Mouse (Mus musculus): ENCODE measurements at regions not wholly inside any gene's neighbourhood (a gene's known extent, or its start where the extent isn't known, plus 50 kb on each side); places are given as distances from the start of the nearest gene placed in this dataset.

DNA sequence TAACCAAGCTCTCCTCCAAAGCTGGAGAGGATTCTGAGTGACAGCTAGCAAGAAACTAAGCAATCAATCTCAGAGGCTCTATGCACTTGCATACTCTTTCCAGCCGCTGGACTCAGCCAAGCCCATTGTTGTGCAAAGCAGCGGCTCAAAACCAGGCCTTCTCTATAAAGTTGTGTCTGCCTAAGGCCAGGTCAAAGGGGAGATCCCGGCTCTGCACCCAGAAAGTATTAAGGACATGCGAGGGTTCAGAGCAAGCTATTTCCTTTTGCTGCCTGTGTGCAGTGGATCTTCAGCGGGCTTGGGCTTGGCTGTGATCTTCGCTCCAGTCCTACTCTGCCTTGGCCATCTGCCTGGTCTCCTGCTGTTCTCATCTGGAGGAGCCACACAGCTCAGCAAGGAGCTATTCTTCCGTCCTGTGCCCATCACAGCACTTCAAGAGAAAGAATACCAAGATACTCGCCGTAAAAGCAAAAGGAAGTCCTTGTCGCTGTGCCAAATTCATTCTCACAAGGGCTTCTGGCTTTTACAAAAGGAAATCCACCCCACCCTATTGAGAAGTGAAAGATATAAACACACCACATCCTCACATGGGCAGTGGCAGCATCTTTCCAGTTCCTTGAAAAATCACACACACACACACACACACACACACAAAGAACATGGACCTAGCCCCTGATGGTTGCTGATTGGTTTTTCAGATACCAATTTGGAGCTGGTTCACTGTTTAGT lies 646.6 kb downstream of the Adgrl2 start:
- no peak for ATAC-seq (ENCODE audit: insufficient number of reproducible peaks, low FRiP score, low TSS enrichment, low read depth)
- peak; percentile 42 for DNase-seq (ENCODE audit: low spot score)
- Histone ChIP-seq H3K27ac (replicated peaks; ENCODE audit: low read depth, low read length) (no peak overlapping the region), H3K9me3 (ENCODE audit: control insufficient read depth, low read length) (no peaks in the 10 kb centered on the region), H3K27me3 (ENCODE audit: control insufficient read depth, insufficient read depth, low read length) (no peaks in the 10 kb centered on the region), H3K4me3 (ENCODE audit: low read depth, low read length) (no peak overlapping the region), H3K9ac (ENCODE audit: low read length) (0 out of 2 replicates have a peak overlapping the region, but pooled peaks have one; percentile 7), H3K4me2 (ENCODE audit: low read depth, severe bottlenecking) (no peak overlapping the region), H3K36me3 (ENCODE audit: control insufficient read depth, insufficient read depth, low read length) (no peaks in the 10 kb centered on the region), H3K4me1 (ENCODE audit: control insufficient read depth, insufficient read depth, low read length) (peaks cover 8% of the 10 kb centered on the region; the same call in 1 of the 2 replicates)
- WGBS, result 22% methylated on average over 10 of the region's 10 CpGs

- no peak for DNase-seq (ENCODE audit: low spot score)
- Histone ChIP-seq H3K4me2 (ENCODE audit: low read depth, severe bottlenecking) (no peak overlapping the region), H3K9me3 (ENCODE audit: control insufficient read depth, low read length) (no peaks in the 10 kb centered on the region), H3K4me3 (ENCODE audit: low read depth, low read length) (no peak overlapping the region), H3K36me3 (ENCODE audit: control insufficient read depth, insufficient read depth, low read length) (no peaks in the 10 kb centered on the region), H3K9ac (ENCODE audit: low read length) (no peak overlapping the region), H3K4me1 (ENCODE audit: control insufficient read depth, insufficient read depth, low read length) (peaks cover 8% of the 10 kb centered on the region; the same call in 1 of the 2 replicates), H3K27ac (replicated peaks; ENCODE audit: low read depth, low read length) (no peak overlapping the region), H3K27me3 (ENCODE audit: control insufficient read depth, insufficient read depth, low read length) (no peaks in the 10 kb centered on the region)
- WGBS, result 4% methylated on average over 3 of the region's 3 CpGs
- ATAC-seq (ENCODE audit: insufficient number of reproducible peaks, low FRiP score, low TSS enrichment, low read depth), result 0 out of 2 replicates have a peak, but pooled peaks have one; percentile 44
Observed at GRCm38 (mm10) chr3:148343256-148343632, 647.1 kb downstream of the Adgrl2 start.

DNA sequence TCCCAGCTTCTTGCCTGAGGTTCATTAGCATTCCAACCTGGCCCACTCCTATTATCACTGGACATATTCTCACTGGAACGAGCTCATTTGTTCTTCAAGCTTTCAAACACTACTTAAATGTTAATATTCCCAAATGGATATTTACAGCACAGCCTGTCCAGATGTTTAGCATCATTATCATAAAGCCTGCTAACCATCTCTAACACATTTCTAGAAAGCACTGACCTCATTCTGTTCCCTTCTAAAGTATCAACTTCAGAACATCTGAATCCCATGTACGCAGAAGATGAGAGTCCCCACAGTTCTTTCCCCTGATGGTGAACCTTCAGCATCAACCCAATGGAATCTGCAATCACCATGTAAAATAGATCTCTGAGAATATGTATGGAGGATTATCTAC lies 651.1 kb downstream of the Adgrl2 start:
- ATAC-seq (ENCODE audit: insufficient number of reproducible peaks, low FRiP score, low TSS enrichment, low read depth) (no peak), DNase-seq (ENCODE audit: low spot score) (no peak)
- 87% methylated on average over 2 of the region's 2 CpGs for WGBS

DNA sequence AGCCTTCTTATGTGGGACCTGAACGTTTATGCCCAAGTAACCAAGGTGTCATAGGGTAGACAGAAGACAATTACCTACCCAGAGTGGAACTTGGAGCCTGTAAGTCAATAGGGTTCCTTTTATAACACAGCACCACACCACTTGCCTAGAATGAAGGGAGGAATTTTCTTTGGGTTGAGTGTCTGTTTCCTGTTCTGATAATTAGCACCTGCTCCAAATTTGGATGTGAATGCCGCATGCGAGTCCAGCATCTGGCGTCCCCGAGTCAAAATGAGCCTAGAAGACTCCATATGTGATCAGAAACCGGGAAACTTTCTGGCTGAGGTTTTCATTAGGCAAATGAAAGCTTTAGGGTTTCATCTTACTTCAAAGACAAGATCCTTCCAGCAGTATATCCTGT lies 653.7 kb downstream of the Adgrl2 start:
- H3K4me1 ChIP-seq (ENCODE audit: control insufficient read depth, insufficient read depth, low read length), result peaks cover 9% of the 10 kb centered on the region; the same call in 1 of the 2 replicates
- no peak overlapping the region for H3K9ac ChIP-seq (ENCODE audit: low read length)
- 0 out of 2 replicates have a peak, but pooled peaks have one; percentile 17 for ATAC-seq (ENCODE audit: insufficient number of reproducible peaks, low FRiP score, low TSS enrichment, low read depth)
- DNase-seq (ENCODE audit: low spot score), result peak; percentile 61
- H3K27ac ChIP-seq (replicated peaks; ENCODE audit: low read depth, low read length), result 0 out of 2 replicates have a peak overlapping the region, but pooled peaks have one; percentile 32
- H3K4me3 ChIP-seq (ENCODE audit: low read depth, low read length), result no peak overlapping the region
- WGBS, result 9% methylated on average over 6 of the region's 6 CpGs
- no peaks in the 10 kb centered on the region for H3K9me3 ChIP-seq (ENCODE audit: control insufficient read depth, low read length)
- no peaks in the 10 kb centered on the region for H3K27me3 ChIP-seq (ENCODE audit: control insufficient read depth, insufficient read depth, low read length)
- H3K36me3 ChIP-seq (ENCODE audit: control insufficient read depth, insufficient read depth, low read length), result no peaks in the 10 kb centered on the region
- H3K4me2 ChIP-seq (ENCODE audit: low read depth, severe bottlenecking), result peak overlapping the region; percentile 7; the same call in 1 of the 2 replicates

More for the DNA sequence above, 651.1 kb downstream of the Adgrl2 start:
- Histone ChIP-seq H3K27ac (replicated peaks; ENCODE audit: low read depth, low read length) (no peak overlapping the region), H3K9me3 (ENCODE audit: control insufficient read depth, low read length) (no peaks in the 10 kb centered on the region), H3K27me3 (ENCODE audit: control insufficient read depth, insufficient read depth, low read length) (no peaks in the 10 kb centered on the region), H3K4me3 (ENCODE audit: low read depth, low read length) (no peak overlapping the region), H3K4me2 (ENCODE audit: low read depth, severe bottlenecking) (no peak overlapping the region), H3K9ac (ENCODE audit: low read length) (no peak overlapping the region), H3K4me1 (ENCODE audit: control insufficient read depth, insufficient read depth, low read length) (peaks cover 17% of the 10 kb centered on the region; the same call in 1 of the 2 replicates), H3K36me3 (ENCODE audit: control insufficient read depth, insufficient read depth, low read length) (no peaks in the 10 kb centered on the region)

- WGBS, result 16% methylated on average over 15 of the region's 15 CpGs
- H3K27ac ChIP-seq (replicated peaks; ENCODE audit: low read depth, low read length), result peak overlapping the region; percentile 32; the same call in 1 of the 2 replicates
- H3K4me1 ChIP-seq (ENCODE audit: control insufficient read depth, insufficient read depth, low read length), result peaks cover 9% of the 10 kb centered on the region; the same call in 1 of the 2 replicates
- no peaks in the 10 kb centered on the region for H3K36me3 ChIP-seq (ENCODE audit: control insufficient read depth, insufficient read depth, low read length)
- H3K4me3 ChIP-seq (ENCODE audit: low read depth, low read length), result no peak overlapping the region
- H3K4me2 ChIP-seq (ENCODE audit: low read depth, severe bottlenecking), result peak overlapping the region; percentile 7; the same call in 1 of the 2 replicates
- no peak for ATAC-seq (ENCODE audit: insufficient number of reproducible peaks, low FRiP score, low TSS enrichment, low read depth)
- peak; percentile 64 for DNase-seq (ENCODE audit: low spot score)
- no peaks in the 10 kb centered on the region for H3K27me3 ChIP-seq (ENCODE audit: control insufficient read depth, insufficient read depth, low read length)
- no peaks in the 10 kb centered on the region for H3K9me3 ChIP-seq (ENCODE audit: control insufficient read depth, low read length)
- H3K9ac ChIP-seq (ENCODE audit: low read length), result 0 out of 2 replicates have a peak overlapping the region, but pooled peaks have one; percentile 23
Observed at GRCm38 (mm10) chr3:148336091-148336511, 654.3 kb downstream of the Adgrl2 start.

DNA sequence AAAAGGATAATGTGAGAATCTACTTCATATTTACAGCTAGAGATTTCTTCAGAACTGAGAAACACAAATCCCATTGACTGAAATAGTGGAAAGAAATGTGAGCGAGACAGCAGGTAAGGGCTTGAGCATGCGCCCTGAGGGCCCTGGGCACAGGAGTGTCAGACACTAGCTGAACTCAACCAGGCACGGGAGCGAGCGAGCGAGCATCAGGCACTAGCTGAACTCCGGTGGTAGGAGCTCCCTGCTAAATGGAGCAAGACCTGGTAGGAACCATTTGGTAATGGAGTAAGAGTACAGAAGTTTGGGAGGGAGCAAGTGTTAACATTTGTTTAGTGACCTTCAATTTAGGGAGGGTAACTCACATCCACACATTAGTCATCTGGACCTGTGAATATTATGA lies 654.7 kb downstream of the Adgrl2 start:
- Histone ChIP-seq H3K4me3 (ENCODE audit: low read depth, low read length) (no peak overlapping the region), H3K4me2 (ENCODE audit: low read depth, severe bottlenecking) (no peak overlapping the region), H3K4me1 (ENCODE audit: control insufficient read depth, insufficient read depth, low read length) (peaks cover 9% of the 10 kb centered on the region; the same call in 1 of the 2 replicates), H3K9me3 (ENCODE audit: control insufficient read depth, low read length) (no peaks in the 10 kb centered on the region), H3K27ac (replicated peaks; ENCODE audit: low read depth, low read length) (peak overlapping the region; percentile 32), H3K36me3 (ENCODE audit: control insufficient read depth, insufficient read depth, low read length) (no peaks in the 10 kb centered on the region), H3K9ac (ENCODE audit: low read length) (no peak overlapping the region), H3K27me3 (ENCODE audit: control insufficient read depth, insufficient read depth, low read length) (no peaks in the 10 kb centered on the region)
- DNase-seq (ENCODE audit: low spot score) (peak; percentile 42), ATAC-seq (ENCODE audit: insufficient number of reproducible peaks, low FRiP score, low TSS enrichment, low read depth) (no peak)
- 64% methylated on average over 7 of the region's 7 CpGs for WGBS

GRCm38 (mm10) chr3:148324911-148325621 lies 665.3 kb downstream of the Adgrl2 start:
- Histone ChIP-seq H3K36me3 (ENCODE audit: control insufficient read depth, insufficient read depth, low read length) (no peaks in the 10 kb centered on the region), H3K9me3 (ENCODE audit: control insufficient read depth, low read length) (no peaks in the 10 kb centered on the region), H3K9ac (ENCODE audit: low read length) (no peak overlapping the region), H3K4me3 (ENCODE audit: low read depth, low read length) (no peak overlapping the region), H3K27ac (replicated peaks; ENCODE audit: low read depth, low read length) (no peak overlapping the region), H3K27me3 (ENCODE audit: control insufficient read depth, insufficient read depth, low read length) (no peaks in the 10 kb centered on the region), H3K4me1 (ENCODE audit: control insufficient read depth, insufficient read depth, low read length) (no peaks in the 10 kb centered on the region), H3K4me2 (ENCODE audit: low read depth, severe bottlenecking) (no peak overlapping the region)
- DNase-seq (ENCODE audit: low spot score) (no peak), ATAC-seq (ENCODE audit: insufficient number of reproducible peaks, low FRiP score, low TSS enrichment, low read depth) (no peak)
- 92% methylated on average over 2 of the region's 2 CpGs for WGBS

GRCm38 (mm10) chr3:148321894-148322293 lies 668.5 kb downstream of the Adgrl2 start:
- 94% methylated on average over 3 of the region's 3 CpGs for WGBS

More at GRCm38 (mm10) chr3:148321894-148322293, 668.5 kb downstream of the Adgrl2 start:
- ATAC-seq (ENCODE audit: insufficient number of reproducible peaks, low FRiP score, low TSS enrichment, low read depth), result no peak
- Histone ChIP-seq H3K27me3 (ENCODE audit: control insufficient read depth, insufficient read depth, low read length) (no peaks in the 10 kb centered on the region), H3K9ac (ENCODE audit: low read length) (no peak overlapping the region), H3K4me1 (ENCODE audit: control insufficient read depth, insufficient read depth, low read length) (no peaks in the 10 kb centered on the region), H3K9me3 (ENCODE audit: control insufficient read depth, low read length) (no peaks in the 10 kb centered on the region), H3K27ac (replicated peaks; ENCODE audit: low read depth, low read length) (no peak overlapping the region), H3K4me2 (ENCODE audit: low read depth, severe bottlenecking) (no peak overlapping the region), H3K4me3 (ENCODE audit: low read depth, low read length) (no peak overlapping the region), H3K36me3 (ENCODE audit: control insufficient read depth, insufficient read depth, low read length) (no peaks in the 10 kb centered on the region)
- no peak for DNase-seq (ENCODE audit: low spot score)
